ENCODE assay signal across 18 mouse cellular contexts in genomic region chr7:45492951-45493350, GRCm38 (mm10). TPM values are rescaled to one million over a fixed set of nuclear protein-coding genes. Genes with fewer than 3 reads are reported as not detected.
A peak's percentile ranks its signal among the peaks of the same experiment; 100 is the strongest.
DNase-seq lines count a peak whose midpoint lies in the region; ATAC-seq and TF ChIP-seq lines count a peak whose summit lies in the region.
"Had no signal": no experiment of that assay in that cellular context is flagged by ENCODE, and none has a peak within 500 bp of the region (broad histone marks: within the 10 kb centered on the region; RNA-seq: fewer than 3 reads in every experiment).

No protein-coding gene starts in this region.

- DNase-seq in adrenal gland, postnatal 14 days = peak; percentile 38
- DNase-seq in adrenal gland, adult (ENCODE audit: inconsistent age in 2 of 2, low spot score in 1 of 2) = no peak
- DNase-seq in liver, adult 2 months (ENCODE audit: extremely low read depth, low read depth, low spot score) = peak; percentile 97
- no peak for DNase-seq in liver
- peak; percentile 44 to 63 for DNase-seq in gastrocnemius, adult 8-10 months (ENCODE audit: low spot score in 2 of 2)
- no peak for DNase-seq in lung, adult 18-20 months
- no peak for DNase-seq in spleen, postnatal 10 days (ENCODE audit: low spot score in 2 of 2)
- DNase-seq: adrenal gland, adult 2 months; lung, postnatal 36 days; thymus, postnatal 14 days had no signal

- H3K9ac ChIP-seq in liver, adult 2 months (ENCODE audit: low read depth, low read length) = no peak overlapping the region
- H3K9ac ChIP-seq: embryonic facial prominence, embryonic 13.5 days; intestine, embryonic 15.5 days; liver, embryonic 14.5 days; midbrain, embryonic 12.5 days had no signal

- H3K79me2 ChIP-seq in liver, adult 2 months (ENCODE audit: control insufficient read depth, insufficient read depth, low read length) = peaks cover 4% of the 10 kb centered on the region; the same call in 1 of the 2 replicates

- 17% methylated on average over 5 of the region's 5 CpGs for WGBS in liver, adult 2 months

- no peak for TF ChIP-seq CTCF in liver, adult 2 months (IDR thresholded peaks at IDR 0.05; ENCODE audit: low read depth, low read length)

- no peaks in the 10 kb centered on the region for H3K27me3 ChIP-seq in liver, adult 2 months (ENCODE audit: control insufficient read depth, insufficient read depth, low read length)
- H3K27me3 ChIP-seq: embryonic facial prominence, embryonic 13.5 days; intestine, embryonic 15.5 days; midbrain, embryonic 12.5 days had no signal

- ATAC-seq in megakaryocyte, adult 5-6 weeks (ENCODE audit: poor library complexity, severe bottlenecking) = no peak
- ATAC-seq: intestine, embryonic 15.5 days had no signal

- H3K4me1 ChIP-seq in liver, adult 2 months (ENCODE audit: control insufficient read depth, insufficient read depth, low read length) = peaks cover 30% of the 10 kb centered on the region

- peaks cover 9% of the 10 kb centered on the region; the same call in 1 of the 2 replicates for H3K36me3 ChIP-seq in liver, adult 2 months (ENCODE audit: control insufficient read depth, insufficient read depth, low read length)

- peak overlapping the region; percentile 84 for H3K27ac ChIP-seq in liver, adult 2 months (replicated peaks; ENCODE audit: insufficient read depth, low read depth, low read length)
- H3K27ac ChIP-seq: embryonic facial prominence, embryonic 13.5 days; intestine, embryonic 15.5 days; liver, embryonic 14.5 days; midbrain, embryonic 12.5 days had no signal

- no peak for TF ChIP-seq POLR2A in liver, adult 2 months (IDR thresholded peaks at IDR 0.05; ENCODE audit: extremely low read depth, insufficient read depth, low read length)

- no peak overlapping the region for H3K4me3 ChIP-seq in liver, adult 2 months (ENCODE audit: insufficient read depth, low read depth, low read length)
- H3K4me3 ChIP-seq: embryonic facial prominence, embryonic 13.5 days; intestine, embryonic 15.5 days; midbrain, embryonic 12.5 days had no signal

RNA-seq across cellular contexts. Expression of gene Dhdh, which starts 4.3 kb away (rescaled TPM):
- total RNA-seq in adrenal gland, postnatal 14 days (2021) = 46.8 and 54.1 TPM in 2 replicates
- total RNA-seq in liver, adult 2 months (2014; rRNA removed) = 73.7 and 79.3 TPM in 2 replicates
- 37.2 and 37.7 TPM in 2 replicates for polyA plus RNA-seq in liver, adult 2 months (2012; rRNA removed)
- total RNA-seq in gastrocnemius, adult 8-10 months (2022) = 10 to 100 TPM; 22.2 to 29.9 (median 27.6) TPM
- 15.5 and 18.3 TPM in 2 replicates for total RNA-seq in megakaryocyte, adult 5-6 weeks (2015)
- 14.2 and 16.0 TPM in 2 replicates for total RNA-seq in megakaryocyte, adult 5-6 weeks (2017)

RNA-seq across cellular contexts. Expression of gene Gm45808, which starts 6.3 kb away (rescaled TPM):
- 24.6 and 31.2 TPM in 2 replicates for total RNA-seq in adrenal gland, postnatal 14 days (2021)
- total RNA-seq in liver, adult 2 months (2014; rRNA removed) = 1.3 and 5.7 TPM in 2 replicates
- 0.28 and 1.5 TPM in 2 replicates for polyA plus RNA-seq in liver, adult 2 months (2012; rRNA removed)
- 10 to 100 TPM in 3 of 4 experiments, 1 to 10 TPM in 1; 9.7 to 19.4 (median 11.8) TPM for total RNA-seq in gastrocnemius, adult 8-10 months (2022)
- total RNA-seq in megakaryocyte, adult 5-6 weeks (2015) = not detected in 2 replicates
- total RNA-seq in megakaryocyte, adult 5-6 weeks (2017) = 0.61 TPM in 1 of 2 replicates, not detected in the other
- polyA plus RNA-seq: adrenal gland, adult 2 months; embryonic facial prominence, embryonic 13.5 days; forebrain, embryonic 11.5 days; intestine, embryonic 15.5 days; kidney, embryonic 16.5 days; liver, embryonic 14.5 days; midbrain, embryonic 12.5 days; stomach, embryonic 14.5 days had no signal

RNA-seq across cellular contexts. Expression of gene Tulp2, which starts 11.3 kb away (rescaled TPM):
- total RNA-seq in adrenal gland, postnatal 14 days (2021) = 0.49 and 1.1 TPM in 2 replicates
- total RNA-seq in liver, adult 2 months (2014; rRNA removed) = 0.07 and 0.18 TPM in 2 replicates
- 0.30 and 0.31 TPM in 2 replicates for polyA plus RNA-seq in liver, adult 2 months (2012; rRNA removed)
- not detected for total RNA-seq in gastrocnemius, adult 8-10 months (2022)
- total RNA-seq in megakaryocyte, adult 5-6 weeks (2015) = not detected in 2 replicates
- total RNA-seq in megakaryocyte, adult 5-6 weeks (2017) = not detected in 2 replicates

RNA-seq across cellular contexts. Expression of gene Nucb1, which starts 17.3 kb away (rescaled TPM):
- total RNA-seq in adrenal gland, postnatal 14 days (2021) = 199 and 204 TPM in 2 replicates
- 68.1 and 84.8 TPM in 2 replicates for total RNA-seq in liver, adult 2 months (2014; rRNA removed)
- polyA plus RNA-seq in liver, adult 2 months (2012; rRNA removed) = 307 and 310 TPM in 2 replicates
- 10 to 100 TPM; 51.1 to 66.1 (median 56.8) TPM for total RNA-seq in gastrocnemius, adult 8-10 months (2022)
- 54.9 and 59.1 TPM in 2 replicates for total RNA-seq in megakaryocyte, adult 5-6 weeks (2015)
- 178 and 199 TPM in 2 replicates for total RNA-seq in megakaryocyte, adult 5-6 weeks (2017)

RNA-seq across cellular contexts. Expression of gene Bax, which starts 26.3 kb away (rescaled TPM):
- total RNA-seq in adrenal gland, postnatal 14 days (2021) = 54.4 and 60.0 TPM in 2 replicates
- 19.5 and 23.8 TPM in 2 replicates for total RNA-seq in liver, adult 2 months (2014; rRNA removed)
- 49.8 and 62.0 TPM in 2 replicates for polyA plus RNA-seq in liver, adult 2 months (2012; rRNA removed)
- total RNA-seq in gastrocnemius, adult 8-10 months (2022) = 10 to 100 TPM; 14.5 to 17.8 (median 15.3) TPM
- total RNA-seq in megakaryocyte, adult 5-6 weeks (2015) = 24.6 and 25.0 TPM in 2 replicates
- total RNA-seq in megakaryocyte, adult 5-6 weeks (2017) = 31.8 and 37.4 TPM in 2 replicates

Comparison
In these comparisons a context has a peak if more than half of its experiments do, and no peak if none do; other contexts are left out.
1. DNase-seq: peak in adrenal gland, postnatal 14 days (single experiment), liver, adult 2 months (single experiment) and gastrocnemius, adult 8-10 months (2 of 2); none in adrenal gland, adult (0 of 2), liver (single experiment), lung, adult 18-20 months (0 of 2) and spleen, postnatal 10 days (0 of 2).